13 mouse cellular contexts compared by ENCODE assay signal in the genomic region with DNA sequence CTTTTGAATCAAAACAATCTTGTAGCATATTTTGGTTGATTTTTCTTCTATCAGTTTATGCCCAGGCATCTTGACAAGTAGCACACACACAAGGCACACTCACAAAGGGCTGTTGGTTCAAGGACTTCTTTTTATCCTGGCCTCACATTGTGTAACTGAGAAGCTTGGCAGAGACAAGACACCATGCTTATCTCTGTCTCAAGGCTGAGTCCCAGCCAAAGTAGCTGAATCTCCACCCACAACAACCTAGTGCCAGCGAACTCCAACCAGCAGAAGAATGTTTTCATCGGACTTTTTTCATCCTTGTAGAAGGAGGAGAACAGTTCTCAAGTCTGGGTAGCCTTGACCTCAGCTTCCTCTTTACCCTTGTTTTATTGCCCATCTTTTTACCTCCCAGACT.
DNase-seq lines count a peak whose midpoint lies in the region; ATAC-seq and TF ChIP-seq lines count a peak whose summit lies in the region.
"Had no signal": no experiment of that assay in that cellular context is flagged by ENCODE, and none has a peak within 500 bp of the region (broad histone marks: within the 10 kb centered on the region; RNA-seq: fewer than 3 reads in every experiment).

No protein-coding gene starts in this region.

- ATAC-seq in midbrain, embryonic 15.5 days (replicated peaks): no peak

- H3K27ac ChIP-seq in midbrain, embryonic 15.5 days: no peak overlapping the region
- H3K27ac ChIP-seq in left cerebral cortex, adult 2 months: no peak overlapping the region
- H3K27ac ChIP-seq: limb, embryonic 13.5 days; neural tube, embryonic 12.5 days had no signal

- intact Hi-C loops in left cerebral cortex, adult 2 months (cut with DNase I): no loop called here

- H3K4me1 ChIP-seq in midbrain, embryonic 15.5 days: no peaks in the 10 kb centered on the region
- H3K4me1 ChIP-seq: limb, embryonic 13.5 days; neural tube, embryonic 12.5 days had no signal

- WGBS in midbrain, embryonic 15.5 days: 77% methylated on average over 2 of the region's 2 CpGs

- no peak overlapping the region for H3K9ac ChIP-seq in midbrain, embryonic 15.5 days
- H3K9ac ChIP-seq: limb, embryonic 13.5 days; neural tube, embryonic 12.5 days had no signal

- H3K4me2 ChIP-seq in midbrain, embryonic 15.5 days: no peak overlapping the region
- H3K4me2 ChIP-seq: limb, embryonic 13.5 days; neural tube, embryonic 12.5 days had no signal

- DNase-seq in gastrocnemius, adult 18-20 months (ENCODE audit: low spot score): peak; percentile 8
- no peak for DNase-seq in gastrocnemius, postnatal 10 days
- DNase-seq in Muller cell, postnatal 12 days (ENCODE audit: inconsistent ontology term): peak; percentile 19
- peak; percentile 12 for DNase-seq in fibroblast of lung, adult 2 months (ENCODE audit: low read depth)
- DNase-seq in lung, postnatal 14 days: peak; percentile 29
- DNase-seq in left cerebral cortex, adult 2 months (ENCODE audit: extremely low spot score in 1 of 2, low spot score in 2 of 2): no peak
- DNase-seq in yolk sac, embryonic 10.5 days (ENCODE audit: low spot score): no peak
- DNase-seq: cerebellum, postnatal 36 days; thymus, adult 2 months had no signal

- H3K36me3 ChIP-seq in midbrain, embryonic 15.5 days (replicated peaks): no peaks in the 10 kb centered on the region
- H3K36me3 ChIP-seq: limb, embryonic 13.5 days; neural tube, embryonic 12.5 days had no signal

- no peak overlapping the region for H3K4me3 ChIP-seq in midbrain, embryonic 15.5 days
- H3K4me3 ChIP-seq in left cerebral cortex, adult 2 months: no peak overlapping the region
- H3K4me3 ChIP-seq: erythroblast, embryonic 14.5 days; limb, embryonic 13.5 days; neural tube, embryonic 12.5 days had no signal

- H3K27me3 ChIP-seq in midbrain, embryonic 15.5 days (replicated peaks): no peaks in the 10 kb centered on the region
- H3K27me3 ChIP-seq: limb, embryonic 13.5 days; neural tube, embryonic 12.5 days had no signal

- TF ChIP-seq CTCF in left cerebral cortex, adult 2 months (IDR thresholded peaks at IDR 0.05): no peak

- no peaks in the 10 kb centered on the region for H3K9me3 ChIP-seq in midbrain, embryonic 15.5 days
- H3K9me3 ChIP-seq: limb, embryonic 13.5 days; neural tube, embryonic 12.5 days had no signal

Comparison
In these comparisons a context has a peak if more than half of its experiments do, and no peak if none do; other contexts are left out.
1. DNase-seq: peak in gastrocnemius, adult 18-20 months (single experiment), Muller cell, postnatal 12 days (single experiment), fibroblast of lung, adult 2 months (single experiment) and lung, postnatal 14 days (single experiment); none in gastrocnemius, postnatal 10 days (single experiment), left cerebral cortex, adult 2 months (0 of 2) and yolk sac, embryonic 10.5 days (single experiment).